Mouse (Mus musculus) gastrocnemius, postnatal 14 days (tissue): Measurements from ENCODE around the gene Cuedc1. TPM values are rescaled to one million over a fixed set of nuclear protein-coding genes. Genes with fewer than 3 reads are reported as not detected.

Experiments used
- DNase-seq: peaks from one replicate; pipeline ENCODE4 v3.0.0; 2021; ENCODE audit warnings: mixed read lengths
- intact Hi-C: fragments of 180-260 bp; cut with DNase I; formaldehyde crosslinking; loops from one replicate; pipeline ENCODE4 v1.15.1; 2025; ENCODE audit warnings: low total_unique reads
- total RNA-seq, 2 experiments: library from RNA; stranded (reverse); gene quantifications; 2 replicates each; pipeline ENCODE4 v1.2.3; 2021

Cuedc1 gene
- total RNA-seq, 2 experiments from 2014 or later, result 48.5 to 50.0 TPM

DNA sequence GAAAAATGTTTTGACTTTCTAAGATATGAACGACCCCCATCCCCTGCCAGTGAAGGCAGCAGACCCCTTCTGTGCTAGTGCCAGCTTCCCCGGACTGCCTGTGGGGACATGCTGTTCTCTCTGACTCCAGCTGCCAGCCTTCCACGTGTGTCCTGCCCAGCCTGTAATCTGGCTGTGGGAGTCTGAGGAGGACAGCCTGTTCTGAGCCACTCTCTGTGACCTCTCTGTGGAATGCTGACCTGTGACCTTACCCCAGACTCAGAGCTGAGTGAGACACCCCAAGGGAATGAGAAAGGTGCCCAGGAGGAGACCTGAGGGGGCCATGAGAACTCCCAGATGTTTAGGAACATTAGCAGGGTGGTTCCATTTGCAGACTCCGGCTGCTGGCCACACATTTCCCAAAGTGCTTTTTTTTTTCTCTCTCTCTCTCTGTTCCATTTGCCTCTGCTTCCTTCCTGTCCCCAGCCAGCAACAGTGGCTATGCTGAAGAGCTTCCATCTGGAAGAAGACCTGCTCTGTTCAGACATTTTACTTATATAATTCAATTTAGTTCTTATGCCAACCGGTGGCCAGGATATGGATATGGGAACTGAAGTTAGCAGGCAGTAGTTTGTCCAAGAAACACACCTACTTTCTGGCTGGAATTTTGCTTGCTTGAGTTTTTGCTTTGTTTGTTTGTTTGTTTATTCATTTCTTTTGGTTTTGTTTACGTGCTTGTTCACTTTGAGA, 15.8 kb downstream of the Cuedc1 start:
- DNase-seq, result peak; percentile 57
- intact Hi-C loops, result no loop called here

DNA sequence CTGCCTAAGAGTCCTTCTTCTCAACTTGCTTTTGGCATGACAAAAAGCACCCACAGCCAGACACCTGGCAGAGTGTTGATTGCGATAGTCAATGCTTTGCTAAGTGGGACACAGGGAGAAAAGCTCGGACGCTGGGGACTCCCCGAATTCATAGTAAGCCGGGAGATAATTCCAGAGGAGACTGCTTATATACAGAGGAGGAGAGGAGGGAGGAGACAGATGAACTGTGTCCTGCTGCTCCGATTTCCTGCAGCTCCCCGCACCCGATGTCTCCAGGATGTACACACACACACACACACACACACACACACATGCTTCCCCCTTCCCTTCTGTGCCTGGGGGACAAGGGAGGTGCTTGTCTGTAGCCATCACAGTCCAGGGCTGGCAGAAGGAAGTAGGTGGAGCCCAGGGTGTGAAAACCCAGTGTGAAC, 17.0 kb downstream of the Cuedc1 start:
- DNase-seq, result peak; percentile 61
- intact Hi-C loops, result loop anchor here (5.0 kb wide), 1 partner anchor 37 kb away; no protein-coding TSS in a partner anchor

DNA sequence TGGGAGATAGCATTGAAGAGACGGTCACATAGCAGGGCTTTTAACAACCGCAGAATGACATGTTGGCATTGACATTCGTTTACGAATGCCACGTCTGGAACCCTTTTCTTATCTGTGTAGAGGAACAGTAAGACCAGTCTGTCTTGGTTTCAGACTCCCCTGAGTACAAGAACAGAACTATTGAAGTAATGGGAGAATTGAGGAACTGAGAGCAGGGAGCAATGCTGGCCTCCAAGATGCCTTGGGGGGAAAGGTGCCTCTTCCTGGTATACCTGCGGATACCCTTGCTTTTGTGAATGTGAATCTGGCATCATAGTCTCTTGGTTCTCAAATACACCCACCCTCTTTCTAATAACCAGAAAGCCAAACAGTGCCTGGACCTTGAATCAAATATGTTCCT, 18.7 kb downstream of the Cuedc1 start:
- no peak for DNase-seq
- intact Hi-C loops, result loop anchor here (5.0 kb wide), 1 partner anchor 36 kb away; no protein-coding TSS in a partner anchor

DNA sequence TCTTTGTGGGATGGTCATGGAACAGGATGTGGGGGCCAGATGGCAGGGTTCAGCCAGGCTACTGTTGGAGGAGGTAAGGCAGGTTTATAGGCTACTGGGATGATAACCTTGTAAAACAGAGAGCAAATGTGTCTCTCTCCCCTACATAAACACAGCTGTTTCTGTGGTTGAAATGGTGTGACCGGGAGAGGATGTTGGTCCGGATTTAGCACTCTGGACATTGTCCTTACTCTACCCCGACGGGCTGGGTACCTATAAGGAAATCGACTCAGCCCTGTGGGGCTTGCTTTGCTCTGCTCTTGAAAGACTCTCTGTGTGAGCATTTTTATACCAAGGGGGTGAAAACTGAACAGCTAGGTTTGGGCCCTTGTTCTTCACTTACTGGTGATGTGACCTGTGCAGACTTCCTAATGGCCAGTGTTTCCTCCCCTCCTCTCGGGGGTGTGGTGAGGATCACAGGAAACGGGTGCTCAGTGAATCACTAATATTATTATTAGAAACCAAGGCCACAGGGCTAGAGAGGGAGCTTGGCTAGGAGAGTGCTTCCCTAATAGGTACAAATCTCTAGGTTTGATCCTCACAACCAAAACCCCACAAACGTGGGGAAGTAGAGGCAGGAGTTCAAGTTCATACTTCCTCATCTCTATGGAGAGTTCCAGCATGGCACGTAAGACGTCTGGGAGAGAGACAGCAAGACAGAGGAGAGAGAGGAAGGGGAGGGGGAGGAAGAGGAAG, 19.7 kb downstream of the Cuedc1 start:
- intact Hi-C loops, result loop anchor here (5.0 kb wide), 1 partner anchor 35 kb away; no protein-coding TSS in a partner anchor
- DNase-seq, result no peak

DNA sequence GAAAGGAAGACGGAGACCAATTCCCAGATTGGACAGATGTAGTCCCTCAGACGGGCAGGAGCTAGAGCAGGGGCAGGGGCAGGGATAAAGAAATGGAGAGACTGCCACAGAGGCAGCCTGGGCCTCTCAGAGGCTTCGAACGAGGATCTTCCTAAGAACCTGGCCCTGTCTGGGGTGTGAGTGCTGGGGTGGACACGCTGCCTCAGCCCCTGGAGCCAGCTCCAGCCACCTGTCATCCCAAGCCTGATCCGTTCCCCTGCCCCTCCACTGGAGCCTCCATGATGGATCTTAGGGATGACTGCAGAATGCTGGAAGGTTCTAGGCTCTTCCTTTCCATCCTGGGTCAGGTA, 20.2 kb downstream of the Cuedc1 start:
- DNase-seq, result peak; percentile 37
- intact Hi-C loops, result loop anchor here (5.0 kb wide), 1 partner anchor 34 kb away; no protein-coding TSS in a partner anchor

DNA sequence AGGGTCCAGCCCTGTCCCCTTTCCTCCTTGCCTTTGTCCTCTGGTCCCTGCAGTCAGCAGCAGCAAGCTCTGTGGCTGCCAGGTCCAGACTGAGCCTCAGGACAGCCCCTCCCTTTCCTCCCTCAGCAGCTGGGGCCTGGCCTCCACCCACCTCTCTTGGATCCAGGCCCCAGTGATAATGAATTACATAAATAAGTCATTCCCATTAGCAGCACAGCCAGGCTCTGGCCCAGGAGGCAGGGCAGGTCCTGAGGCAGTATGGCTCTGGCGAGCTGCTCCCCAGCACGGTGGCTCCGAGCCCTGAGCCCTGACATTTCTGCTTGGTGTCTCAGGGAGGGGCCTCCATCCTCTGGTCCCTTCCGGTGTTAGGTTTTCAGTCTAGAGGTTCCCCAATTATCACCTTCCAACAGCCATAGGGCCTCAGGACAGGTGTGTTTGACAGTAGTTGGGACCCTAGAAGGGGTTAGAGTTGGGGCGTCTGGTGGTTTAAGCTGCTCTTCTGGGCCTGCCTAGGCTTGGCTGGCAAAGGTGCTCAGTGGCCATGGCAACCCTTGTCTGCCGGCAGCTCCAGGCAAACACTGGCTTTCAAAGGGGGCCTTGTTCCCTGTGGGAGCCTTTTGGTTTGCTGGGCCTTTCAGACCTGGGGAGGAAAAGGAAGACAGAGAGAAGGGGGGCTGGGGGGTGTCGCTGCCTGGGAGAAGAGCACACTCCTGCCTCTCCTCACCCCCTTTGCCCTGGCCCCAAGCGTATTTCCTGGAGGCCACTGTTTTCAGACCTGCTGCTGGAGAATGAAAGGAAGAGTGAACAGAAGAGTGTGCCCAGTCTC, 21.2 kb downstream of the Cuedc1 start:
- peak; percentile 87 for DNase-seq
- intact Hi-C loops, result loop anchor here (5.0 kb wide), 1 partner anchor 33 kb away; no protein-coding TSS in a partner anchor

DNA sequence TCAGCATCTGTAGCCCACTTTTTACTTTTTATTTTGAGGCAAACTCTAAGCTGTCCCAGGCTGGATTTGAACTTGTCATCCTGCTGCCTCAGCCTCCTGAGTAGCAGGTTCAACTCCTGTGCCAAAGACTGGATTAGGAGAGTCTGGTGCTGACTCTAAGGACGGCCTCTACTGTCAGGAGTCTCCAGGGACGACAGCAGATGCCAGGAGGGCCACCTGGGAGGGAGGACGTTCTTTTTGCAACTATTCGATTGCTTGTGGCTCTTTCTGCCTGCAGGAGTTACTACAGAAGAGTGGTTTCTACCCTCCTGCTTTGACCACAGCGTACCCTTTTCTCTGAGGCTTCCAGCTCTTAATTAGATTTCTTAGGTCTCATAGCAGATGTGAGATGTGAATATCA, 24.7 kb downstream of the Cuedc1 start:
- no peak for DNase-seq
- intact Hi-C loops, result no loop called here

DNA sequence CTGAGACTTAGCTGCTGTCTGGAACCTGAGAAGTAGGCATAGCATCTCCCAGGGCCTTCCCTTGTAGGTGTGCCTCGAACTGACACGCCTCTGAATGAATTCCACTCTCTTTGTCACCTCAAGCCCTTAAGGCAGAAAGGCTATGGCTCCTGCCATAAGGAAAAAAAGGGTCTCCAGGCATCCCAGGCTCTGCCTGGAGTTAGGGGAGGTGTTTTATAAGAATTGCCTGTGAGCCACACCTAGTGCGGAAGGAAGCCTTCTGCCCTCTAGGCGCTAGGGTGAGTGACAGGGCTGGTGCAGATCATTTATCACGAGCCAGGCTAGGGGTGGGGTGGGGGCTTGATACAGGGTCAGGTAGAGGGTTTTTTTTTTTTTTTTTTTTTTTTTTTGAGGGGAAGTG, 25.2 kb downstream of the Cuedc1 start:
- DNase-seq, result no peak
- intact Hi-C loops, result no loop called here

DNA sequence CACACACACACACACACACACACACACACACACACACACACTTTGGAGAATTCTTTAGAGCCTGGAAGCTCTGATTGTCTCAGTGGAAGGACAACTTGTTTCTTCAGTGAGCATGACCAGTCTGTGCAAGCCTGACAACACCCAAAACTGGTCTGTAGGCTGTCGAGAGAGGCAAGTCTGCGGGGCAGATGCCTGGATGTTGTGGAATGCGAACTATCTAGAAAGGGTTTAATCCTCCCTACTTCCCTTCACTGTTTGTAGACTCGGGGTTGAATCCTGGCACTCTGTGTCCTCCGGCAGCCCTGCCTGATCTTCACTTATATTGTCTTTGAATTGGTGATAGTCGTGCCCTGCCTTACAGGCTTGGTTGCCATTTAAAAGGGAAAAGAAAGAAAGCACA, 25.9 kb downstream of the Cuedc1 start:
- intact Hi-C loops, result no loop called here

DNA sequence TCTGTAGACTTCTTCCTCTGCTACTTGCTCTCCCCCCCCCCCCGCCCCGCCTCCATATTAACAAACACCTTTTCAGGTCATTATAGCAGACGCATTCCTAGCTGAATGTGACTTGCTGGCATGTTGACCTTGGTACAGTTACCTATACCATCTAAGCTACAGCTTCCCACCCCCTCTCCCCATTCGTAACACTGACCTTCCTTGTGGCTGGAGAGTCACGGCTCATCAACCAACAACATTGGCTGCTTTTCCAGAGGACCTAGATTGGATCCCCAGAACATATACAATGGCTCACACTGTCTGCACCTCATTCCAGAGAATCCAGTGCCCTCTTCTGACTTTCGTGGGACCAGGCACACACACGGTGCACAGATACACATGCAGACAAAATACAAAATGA, 27.6 kb downstream of the Cuedc1 start:
- intact Hi-C loops, result no loop called here
- DNase-seq, result no peak

More for the DNA sequence above, 25.9 kb downstream of the Cuedc1 start:
- no peak for DNase-seq

DNA sequence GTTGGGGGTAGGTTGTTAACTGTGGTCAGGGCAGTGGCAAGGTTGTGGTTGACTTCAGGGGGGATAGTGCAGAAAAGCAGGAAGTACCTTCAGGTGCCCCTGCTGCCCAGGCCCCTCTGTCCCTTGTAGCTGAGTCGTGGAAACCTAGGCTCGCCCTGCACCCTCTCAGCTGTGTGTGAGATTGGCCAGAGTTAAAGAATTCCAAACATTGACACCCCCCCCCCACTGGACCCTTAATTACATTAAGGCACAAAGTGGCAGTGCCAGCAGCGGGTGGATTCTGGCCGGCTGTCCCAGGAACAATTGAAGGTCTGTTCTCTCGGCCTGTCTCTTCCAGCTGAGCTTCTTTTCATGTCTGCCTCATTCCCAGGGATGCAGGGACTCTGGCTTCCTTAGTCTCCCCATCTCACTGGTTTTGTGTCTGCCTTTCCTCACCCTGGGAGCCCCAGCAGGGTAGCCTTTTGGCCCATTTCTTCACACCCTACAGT, 28.5 kb downstream of the Cuedc1 start:
- intact Hi-C loops, result no loop called here
- no peak for DNase-seq

DNA sequence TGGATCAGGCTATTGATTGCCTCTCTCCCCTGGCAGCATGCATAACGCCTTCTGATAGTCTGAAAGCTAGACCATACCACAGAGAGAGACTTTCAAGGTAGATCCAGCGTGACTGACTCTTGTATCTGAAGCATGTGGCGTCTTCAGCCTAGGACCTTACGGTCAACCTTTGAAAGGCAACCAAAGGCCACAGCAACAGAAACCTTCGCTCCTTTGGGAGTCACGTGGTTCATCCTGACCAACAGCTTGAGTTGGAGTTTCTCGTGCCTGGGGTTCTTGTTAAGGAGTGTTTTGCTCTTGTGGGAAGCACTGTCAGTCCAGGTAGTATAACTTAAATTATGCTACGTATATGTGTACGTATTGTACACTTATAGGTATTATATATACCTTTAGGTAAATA, 30.6 kb downstream of the Cuedc1 start:
- intact Hi-C loops, result no loop called here
- no peak for DNase-seq

DNA sequence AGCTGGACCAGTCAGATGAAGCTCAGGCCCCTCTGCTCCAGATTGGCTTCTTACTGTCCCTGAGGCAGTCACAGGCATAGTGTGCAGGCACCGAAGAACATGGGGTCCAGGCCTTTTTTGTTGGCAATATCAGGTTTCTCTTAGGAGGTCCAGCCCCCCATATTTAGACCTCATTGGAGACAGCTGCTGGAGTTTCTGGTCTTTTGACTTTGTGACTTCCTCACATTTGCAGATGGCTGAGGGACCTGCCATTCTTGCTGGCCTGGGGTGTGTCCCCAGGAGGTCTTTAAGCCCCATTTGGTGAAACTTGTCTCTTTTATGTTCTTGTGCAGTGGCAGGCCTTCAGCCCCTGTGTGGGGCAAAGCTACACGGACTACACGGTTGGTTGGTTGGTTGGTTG, 31.4 kb downstream of the Cuedc1 start:
- DNase-seq, result no peak
- intact Hi-C loops, result no loop called here

DNA sequence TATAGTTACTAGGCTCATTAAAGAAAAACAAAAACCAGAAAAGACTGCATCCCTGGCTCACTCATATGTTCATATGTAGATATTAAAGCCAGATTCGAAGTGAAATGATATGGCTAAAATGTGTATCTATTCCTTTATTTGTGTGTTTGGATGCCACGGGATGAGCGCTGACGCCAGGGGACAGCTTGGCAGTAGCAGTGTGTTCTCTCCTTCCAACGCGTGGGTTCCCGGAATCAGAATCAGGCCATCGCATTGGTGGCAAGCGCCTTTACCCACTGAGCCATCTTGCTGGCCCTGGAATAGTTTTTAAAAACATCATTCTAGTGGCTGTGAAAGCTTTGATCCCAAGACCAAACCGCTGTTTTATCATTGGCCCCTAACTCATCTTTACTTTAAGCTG, 32.1 kb downstream of the Cuedc1 start:
- DNase-seq, result no peak
- intact Hi-C loops, result no loop called here

DNA sequence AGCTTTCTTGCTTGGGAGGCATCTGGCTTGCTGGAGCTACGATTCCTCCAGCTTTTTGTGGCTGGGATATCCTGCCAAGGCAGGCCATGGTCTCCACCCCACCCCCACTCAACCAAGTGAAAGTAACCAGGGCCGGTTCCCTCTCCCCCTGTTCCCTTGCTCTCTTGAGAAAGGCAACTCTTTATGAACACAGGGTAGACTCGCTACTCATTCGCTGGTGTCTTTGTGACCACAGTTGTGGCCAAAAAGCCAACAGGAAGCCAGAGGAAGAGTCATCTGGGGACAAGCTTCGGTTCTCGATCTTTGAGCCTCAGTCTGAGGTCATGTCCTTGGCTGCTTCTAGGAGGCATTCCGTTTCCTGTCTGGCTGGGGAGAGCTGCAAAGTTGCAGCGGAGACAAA, 34.0 kb downstream of the Cuedc1 start:
- peak; percentile 78 for DNase-seq
- intact Hi-C loops, result no loop called here

DNA sequence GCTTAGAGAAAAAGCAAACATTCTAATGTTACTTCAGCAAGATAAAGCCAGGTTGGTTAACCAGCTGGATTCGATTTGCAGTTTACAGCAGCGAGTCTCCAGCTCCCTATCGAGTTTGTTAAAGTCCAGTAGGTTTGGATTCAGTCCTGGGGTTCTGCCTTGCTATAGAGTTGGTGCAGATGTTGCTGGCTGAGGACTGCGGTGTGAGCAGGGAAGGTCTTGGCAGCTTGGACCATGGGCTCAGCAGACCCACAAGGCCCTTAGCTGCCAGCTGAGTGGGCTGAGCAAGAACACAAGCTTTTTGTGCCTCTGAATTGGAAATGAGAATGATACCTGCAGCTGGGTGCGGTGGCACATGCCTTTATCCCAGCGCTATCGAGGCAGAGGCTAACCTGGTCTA, 37.4 kb downstream of the Cuedc1 start:
- intact Hi-C loops, result no loop called here
- DNase-seq, result no peak

DNA sequence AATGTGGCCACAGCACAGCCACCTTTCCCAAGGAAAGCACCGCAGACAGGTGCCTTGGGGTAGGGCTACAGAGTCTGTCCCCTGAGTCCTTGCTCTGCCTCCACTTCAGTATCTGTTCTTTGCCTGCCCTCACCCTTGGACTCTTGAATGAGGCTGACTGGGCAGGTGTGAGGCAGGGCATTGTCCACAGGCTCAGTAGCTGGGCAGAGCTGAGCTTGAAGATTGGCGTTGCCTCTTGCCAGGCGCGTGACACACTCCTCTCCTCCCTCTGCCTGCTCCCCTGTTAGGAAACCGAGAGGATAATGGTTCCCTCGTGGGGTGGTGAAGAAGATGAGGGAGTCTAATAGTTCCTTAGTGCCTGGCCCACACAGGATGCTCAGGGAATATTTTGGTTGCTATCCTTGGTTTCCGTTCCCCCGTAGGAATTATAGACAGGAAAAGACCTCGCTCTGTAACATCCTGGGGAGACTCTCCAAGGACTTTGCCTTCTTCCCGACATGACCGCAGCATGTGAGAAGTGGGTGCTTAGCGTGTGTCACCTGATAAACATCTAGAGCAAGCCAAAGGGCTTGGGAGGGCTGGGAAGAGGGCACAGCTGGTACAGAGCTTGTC, 40.1 kb downstream of the Cuedc1 start:
- DNase-seq, result no peak
- intact Hi-C loops, result no loop called here

DNA sequence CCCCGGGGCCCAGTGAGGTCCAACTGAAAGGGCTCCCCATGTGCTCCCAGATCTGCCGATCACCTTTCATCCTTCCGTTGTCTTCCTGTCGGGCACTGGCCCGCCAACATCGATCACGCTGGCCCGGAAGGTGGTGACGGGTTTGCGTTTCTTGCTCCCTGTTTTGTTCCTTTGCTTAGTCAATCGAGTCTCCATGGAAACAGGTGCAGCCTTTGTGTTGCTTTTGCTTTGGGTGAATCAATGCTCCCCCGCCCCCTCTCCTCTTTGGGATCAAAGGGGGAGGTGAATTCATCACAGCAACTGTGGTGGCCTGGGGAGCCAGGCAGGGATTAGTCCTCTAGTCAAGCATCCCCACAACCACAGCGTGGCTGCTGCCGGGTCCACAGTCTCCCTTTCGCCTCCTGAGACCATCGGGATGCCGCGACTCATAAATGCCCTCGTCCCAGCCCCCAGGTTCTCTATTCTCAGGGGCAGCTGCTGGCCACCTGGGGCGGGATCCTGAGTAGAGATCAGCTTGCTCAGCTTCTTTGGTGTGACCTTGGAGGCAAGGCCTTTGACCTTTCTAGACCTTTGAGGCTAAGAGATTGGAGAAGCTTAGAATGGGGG, 41.5 kb downstream of the Cuedc1 start:
- intact Hi-C loops, result no loop called here
- no peak for DNase-seq
